Mouse (Mus musculus) kidney, embryonic 15.5 days (tissue): ENCODE measurements at regions not wholly inside any gene's neighbourhood (a gene's known extent, or its start where the extent isn't known, plus 50 kb on each side); places are given as distances from the start of the nearest gene placed in this dataset.

Experiments
- ATAC-seq: fragments of 200-750 bp; cut with Nextera tagmentation; replicated peaks from 2 replicates; pipeline ENCODE4 v1.8.0; 2017; ENCODE audit warnings: moderate TSS enrichment; ENCODE audit not compliant: low FRiP score
- H3K27ac ChIP-seq: fragments of 300-500 bp; sonication (generic); 2 replicates; pipeline ENCODE4 v1.5.1; 2015; ENCODE audit warnings: mild to moderate bottlenecking, inconsistent platforms
- H3K27me3 ChIP-seq: fragments of 300-500 bp; sonication (generic); 2 replicates; pipeline ENCODE4 v1.6.1; 2015; ENCODE audit warnings: inconsistent platforms
- H3K36me3 ChIP-seq: fragments of 300-500 bp; sonication (generic); 2 replicates; pipeline ENCODE4 v1.6.1; 2015; ENCODE audit warnings: inconsistent platforms
- H3K4me1 ChIP-seq: fragments of 300-500 bp; sonication (generic); 2 replicates; pipeline ENCODE4 v1.6.1; 2015; ENCODE audit warnings: inconsistent platforms
- H3K4me2 ChIP-seq: fragments of 300-500 bp; sonication (generic); 2 replicates; pipeline ENCODE4 v1.6.1; 2015; ENCODE audit warnings: moderate library complexity, mild to moderate bottlenecking, inconsistent platforms
- H3K4me3 ChIP-seq: fragments of 300-500 bp; sonication (generic); replicated peaks from 2 replicates; pipeline ENCODE4 v1.5.1; 2015; ENCODE audit warnings: mild to moderate bottlenecking, inconsistent platforms
- H3K9ac ChIP-seq: fragments of 300-500 bp; sonication (generic); 2 replicates; pipeline ENCODE4 v1.6.1; 2015; ENCODE audit warnings: mild to moderate bottlenecking, inconsistent platforms
- H3K9me3 ChIP-seq: fragments of 300-500 bp; sonication (generic); replicated peaks from 2 replicates; pipeline ENCODE4 v1.6.1; 2016; ENCODE audit warnings: inconsistent platforms
- WGBS: fragments of 180-500 bp; shearing (Covaris S2); methylation state at CpG from one replicate; pipeline ENCODE4 v1.1.7; 2015; ENCODE audit warnings: mixed read lengths; 5-methylcytosine and 5-hydroxymethylcytosine counted together

GRCm38 (mm10) chr4:84081518-84081917 lies 556.2 kb downstream of the Ccdc171 start:
- Histone ChIP-seq H3K27ac (no peak overlapping the region), H3K4me2 (no peak overlapping the region), H3K4me3 (no peak overlapping the region), H3K4me1 (peaks cover 8% of the 10 kb centered on the region; the same call in 1 of the 2 replicates), H3K9me3 (no peaks in the 10 kb centered on the region), H3K27me3 (no peaks in the 10 kb centered on the region), H3K36me3 (no peaks in the 10 kb centered on the region), H3K9ac (no peak overlapping the region)
- 47% methylated on average over 7 of the region's 7 CpGs for whole genome bisulfite sequencing
- no peak for ATAC-seq

- Histone ChIP-seq H3K36me3 (no peaks in the 10 kb centered on the region), H3K4me2 (0 out of 2 replicates have a peak overlapping the region, but pooled peaks have one; percentile 21)
These were observed 562.8 kb downstream of the Ccdc171 start for GRCm38 (mm10) chr4:84088166-84088565.

GRCm38 (mm10) chr4:84092509-84092908 lies 567.2 kb downstream of the Ccdc171 start:
- WGBS, result 66% methylated on average over 9 of the region's 9 CpGs
- ATAC-seq, result no peak
- no peaks in the 10 kb centered on the region for H3K36me3 ChIP-seq

More at GRCm38 (mm10) chr4:84088166-84088565, 562.8 kb downstream of the Ccdc171 start:
- Histone ChIP-seq H3K27ac (peak overlapping the region; percentile 76; the same call in 1 of the 2 replicates), H3K27me3 (no peaks in the 10 kb centered on the region), H3K9me3 (no peaks in the 10 kb centered on the region), H3K4me3 (0 out of 2 replicates have a peak overlapping the region, but pooled peaks have one; percentile 4), H3K9ac (no peak overlapping the region), H3K4me1 (peaks cover 16% of the 10 kb centered on the region)
- ATAC-seq, result peak; percentile 69; the same call in 1 of the 2 replicates
- 40% methylated on average over 12 of the region's 12 CpGs for WGBS

GRCm38 (mm10) chr4:84095237-84095636 lies 569.9 kb downstream of the Ccdc171 start:
- 0 out of 2 replicates have a peak, but pooled peaks have one; percentile 49 for ATAC-seq
- no peak overlapping the region for H3K4me3 ChIP-seq

More at GRCm38 (mm10) chr4:84092509-84092908, 567.2 kb downstream of the Ccdc171 start:
- Histone ChIP-seq H3K9ac (no peak overlapping the region), H3K4me2 (no peak overlapping the region), H3K9me3 (no peaks in the 10 kb centered on the region), H3K4me3 (no peak overlapping the region), H3K27ac (no peak overlapping the region), H3K4me1 (peaks cover 19% of the 10 kb centered on the region), H3K27me3 (no peaks in the 10 kb centered on the region)

GRCm38 (mm10) chr4:84096081-84096480 lies 570.7 kb downstream of the Ccdc171 start:
- Histone ChIP-seq H3K4me2 (no peak overlapping the region), H3K4me3 (no peak overlapping the region), H3K27ac (peak overlapping the region; percentile 76), H3K9me3 (no peaks in the 10 kb centered on the region), H3K27me3 (no peaks in the 10 kb centered on the region), H3K4me1 (peaks cover 11% of the 10 kb centered on the region), H3K9ac (no peak overlapping the region), H3K36me3 (no peaks in the 10 kb centered on the region)
- ATAC-seq, result no peak
- 61% methylated on average over 4 of the region's 4 CpGs for WGBS

More at GRCm38 (mm10) chr4:84095237-84095636, 569.9 kb downstream of the Ccdc171 start:
- Histone ChIP-seq H3K4me2 (no peak overlapping the region), H3K4me1 (peaks cover 14% of the 10 kb centered on the region), H3K27me3 (no peaks in the 10 kb centered on the region), H3K36me3 (no peaks in the 10 kb centered on the region), H3K9me3 (no peaks in the 10 kb centered on the region), H3K27ac (peak overlapping the region; percentile 80), H3K9ac (no peak overlapping the region)
- WGBS, result 46% methylated on average over 3 of the region's 3 CpGs

- Histone ChIP-seq H3K4me2 (no peak overlapping the region), H3K4me1 (peaks cover 11% of the 10 kb centered on the region), H3K9me3 (no peaks in the 10 kb centered on the region), H3K9ac (no peak overlapping the region), H3K36me3 (no peaks in the 10 kb centered on the region), H3K27ac (no peak overlapping the region), H3K27me3 (no peaks in the 10 kb centered on the region), H3K4me3 (no peak overlapping the region)
- 69% methylated on average over 8 of the region's 8 CpGs for WGBS
- no peak for ATAC-seq
These were observed 573.7 kb downstream of the Ccdc171 start for GRCm38 (mm10) chr4:84099071-84099470.

- no peak overlapping the region for H3K9ac ChIP-seq
- ATAC-seq, result no peak
- H3K27me3 ChIP-seq, result no peaks in the 10 kb centered on the region
- H3K27ac ChIP-seq, result no peak overlapping the region
- H3K4me2 ChIP-seq, result no peak overlapping the region
- H3K4me1 ChIP-seq, result peaks cover 6% of the 10 kb centered on the region; the same call in 1 of the 2 replicates
- H3K9me3 ChIP-seq, result no peaks in the 10 kb centered on the region
- H3K4me3 ChIP-seq, result no peak overlapping the region
- no peaks in the 10 kb centered on the region for H3K36me3 ChIP-seq
- WGBS, result 82% methylated on average over 6 of the region's 6 CpGs
These were observed 573.2 kb downstream of the Bnc2 start for GRCm38 (mm10) chr4:84101923-84102322.

- Histone ChIP-seq H3K36me3 (no peaks in the 10 kb centered on the region), H3K4me2 (no peak overlapping the region), H3K9ac (no peak overlapping the region), H3K27me3 (no peaks in the 10 kb centered on the region), H3K9me3 (no peaks in the 10 kb centered on the region), H3K4me1 (peaks cover 4% of the 10 kb centered on the region; the same call in 1 of the 2 replicates), H3K4me3 (no peak overlapping the region), H3K27ac (no peak overlapping the region)
- WGBS, result 58% methylated on average over 11 of the region's 11 CpGs
- ATAC-seq, result no peak
These were observed 572.3 kb downstream of the Bnc2 start for GRCm38 (mm10) chr4:84102736-84103135.

GRCm38 (mm10) chr4:84108592-84108991 lies 566.5 kb downstream of the Bnc2 start:
- 0 out of 2 replicates have a peak, but pooled peaks cover 2% of the 10 kb centered on the region for H3K27me3 ChIP-seq
- no peaks in the 10 kb centered on the region for H3K9me3 ChIP-seq
- peaks cover 12% of the 10 kb centered on the region for H3K4me1 ChIP-seq
- ATAC-seq, result no peak
- no peak overlapping the region for H3K27ac ChIP-seq
- H3K36me3 ChIP-seq, result no peaks in the 10 kb centered on the region
- 78% methylated on average over 6 of the region's 6 CpGs for WGBS
- H3K9ac ChIP-seq, result no peak overlapping the region
- no peak overlapping the region for H3K4me3 ChIP-seq
- no peak overlapping the region for H3K4me2 ChIP-seq

GRCm38 (mm10) chr4:84109771-84110503 lies 565.1 kb downstream of the Bnc2 start:
- Histone ChIP-seq H3K4me3 (no peak overlapping the region), H3K4me1 (peaks cover 16% of the 10 kb centered on the region), H3K4me2 (no peak overlapping the region), H3K9ac (no peak overlapping the region), H3K36me3 (no peaks in the 10 kb centered on the region), H3K27me3 (0 out of 2 replicates have a peak, but pooled peaks cover 2% of the 10 kb centered on the region), H3K9me3 (no peaks in the 10 kb centered on the region), H3K27ac (peak overlapping the region; percentile 25)
- ATAC-seq, result peak; percentile 46; the same call in 1 of the 2 replicates
- WGBS, result 17% methylated on average over 12 of the region's 12 CpGs

GRCm38 (mm10) chr4:84114162-84115040 lies 560.7 kb downstream of the Bnc2 start:
- peak; percentile 54 for ATAC-seq
- Histone ChIP-seq H3K27ac (no peak overlapping the region; the same call in 1 of the 2 replicates), H3K4me1 (peaks cover 18% of the 10 kb centered on the region), H3K9ac (no peak overlapping the region), H3K36me3 (no peaks in the 10 kb centered on the region), H3K4me2 (no peak overlapping the region), H3K9me3 (no peaks in the 10 kb centered on the region), H3K4me3 (no peak overlapping the region), H3K27me3 (no peaks in the 10 kb centered on the region)
- WGBS, result 56% methylated on average over 10 of the region's 10 CpGs
